Mouse (Mus musculus): Measurements from ENCODE around the gene Rsph6a. TPM values are rescaled to one million over a fixed set of nuclear protein-coding genes. Genes with fewer than 3 reads are reported as not detected.
A peak's percentile ranks its signal among the peaks of the same experiment; 100 is the strongest.

Rsph6a gene
- polyA plus RNA-seq, 1 experiment from 2014 or later = not detected

GRCm38 (mm10) chr7:19051161-19051560, 3.3 kb upstream of the Rsph6a start:
- Histone ChIP-seq H3K36me3 (ENCODE audit: control insufficient read depth, insufficient read depth, low read length) (peaks cover 74% of the 10 kb centered on the region), H3K4me1 (replicated peaks; ENCODE audit: control insufficient read depth, insufficient read depth, low read length) (no peaks in the 10 kb centered on the region; the same call in 1 of the 2 replicates), H3K4me3 (ENCODE audit: low read depth, low read length) (no peak overlapping the region), H3K4me2 (ENCODE audit: low read length) (no peak overlapping the region), H3K27me3 (replicated peaks; ENCODE audit: control insufficient read depth, insufficient read depth, low read length) (no peaks in the 10 kb centered on the region), H3K27ac (ENCODE audit: low read depth) (no peak overlapping the region), H3K9me3 (ENCODE audit: control insufficient read depth, low read length) (no peaks in the 10 kb centered on the region), H3K9ac (ENCODE audit: low read length) (no peak overlapping the region)
- 71% methylated on average over 4 of the region's 4 CpGs for WGBS
- no peak for DNase-seq (ENCODE audit: low spot score)
- ATAC-seq (replicated peaks; ENCODE audit: low FRiP score, low TSS enrichment, low read depth) = no peak

GRCm38 (mm10) chr7:19052345-19053135, 1.9 kb upstream of the Rsph6a start:
- H3K36me3 ChIP-seq (ENCODE audit: control insufficient read depth, insufficient read depth, low read length) = peaks cover 60% of the 10 kb centered on the region
- H3K27ac ChIP-seq (ENCODE audit: low read depth) = no peak overlapping the region
- H3K9me3 ChIP-seq (ENCODE audit: control insufficient read depth, low read length) = no peaks in the 10 kb centered on the region
- no peaks in the 10 kb centered on the region for H3K27me3 ChIP-seq (replicated peaks; ENCODE audit: control insufficient read depth, insufficient read depth, low read length)
- no peaks in the 10 kb centered on the region; the same call in 1 of the 2 replicates for H3K4me1 ChIP-seq (replicated peaks; ENCODE audit: control insufficient read depth, insufficient read depth, low read length)
- DNase-seq (ENCODE audit: low spot score) = no peak
- H3K4me3 ChIP-seq (ENCODE audit: low read depth, low read length) = no peak overlapping the region
- H3K4me2 ChIP-seq (ENCODE audit: low read length) = no peak overlapping the region
- no peak for ATAC-seq (replicated peaks; ENCODE audit: low FRiP score, low TSS enrichment, low read depth)
- H3K9ac ChIP-seq (ENCODE audit: low read length) = no peak overlapping the region
- 86% methylated on average over 15 of the region's 15 CpGs for WGBS

DNA sequence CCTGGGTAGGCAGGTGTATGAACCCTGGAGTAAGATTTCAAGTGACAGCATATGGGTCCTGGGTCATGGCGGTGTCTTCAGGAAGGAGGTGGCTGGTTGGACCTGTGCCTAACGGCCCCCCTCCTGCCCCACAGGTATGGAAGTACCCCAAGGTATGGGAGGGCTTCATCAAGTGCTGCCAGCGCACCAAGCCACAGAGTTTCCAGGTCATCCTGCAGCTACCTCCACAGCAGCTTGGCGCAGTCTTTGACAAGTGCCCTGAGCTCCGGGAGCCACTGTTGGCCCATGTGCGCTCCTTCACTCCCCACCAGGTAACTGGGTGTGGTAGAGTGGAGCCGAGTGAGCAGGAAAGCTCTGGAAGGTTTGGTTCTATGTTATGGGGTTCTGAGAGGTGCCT, 1.4 kb upstream of the Rsph6a start:
- 91% methylated on average over 7 of the region's 7 CpGs for WGBS
- H3K36me3 ChIP-seq (ENCODE audit: control insufficient read depth, insufficient read depth, low read length) = peaks cover 54% of the 10 kb centered on the region
- H3K4me2 ChIP-seq (ENCODE audit: low read length) = no peak overlapping the region
- no peak overlapping the region for H3K4me3 ChIP-seq (ENCODE audit: low read depth, low read length)
- no peaks in the 10 kb centered on the region; the same call in 1 of the 2 replicates for H3K4me1 ChIP-seq (replicated peaks; ENCODE audit: control insufficient read depth, insufficient read depth, low read length)
- no peaks in the 10 kb centered on the region for H3K27me3 ChIP-seq (replicated peaks; ENCODE audit: control insufficient read depth, insufficient read depth, low read length)
- no peak for ATAC-seq (replicated peaks; ENCODE audit: low FRiP score, low TSS enrichment, low read depth)
- H3K9me3 ChIP-seq (ENCODE audit: control insufficient read depth, low read length) = no peaks in the 10 kb centered on the region
- no peak overlapping the region for H3K9ac ChIP-seq (ENCODE audit: low read length)
- no peak overlapping the region for H3K27ac ChIP-seq (ENCODE audit: low read depth)
- no peak for DNase-seq (ENCODE audit: low spot score)

DNA sequence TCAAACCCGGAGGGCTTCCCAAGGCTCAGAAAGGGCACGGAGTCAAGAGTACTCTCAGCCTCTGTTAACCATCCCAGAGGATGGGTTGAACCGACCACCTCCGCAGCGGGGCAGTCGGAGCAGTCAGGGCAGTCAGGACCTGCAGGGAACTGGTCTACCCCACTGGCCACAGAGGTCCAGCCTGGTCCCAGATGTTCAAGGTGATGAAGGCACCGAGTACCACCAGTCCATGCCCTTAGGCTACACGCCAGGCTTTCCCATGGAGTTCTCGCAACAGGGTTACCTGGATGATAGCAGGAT, 237 bp downstream of the Rsph6a start:
- Histone ChIP-seq H3K4me3 (ENCODE audit: low read depth, low read length) (no peak overlapping the region), H3K9me3 (ENCODE audit: control insufficient read depth, low read length) (no peaks in the 10 kb centered on the region), H3K27ac (ENCODE audit: low read depth) (no peak overlapping the region), H3K36me3 (ENCODE audit: control insufficient read depth, insufficient read depth, low read length) (peaks cover 38% of the 10 kb centered on the region), H3K4me1 (replicated peaks; ENCODE audit: control insufficient read depth, insufficient read depth, low read length) (no peaks in the 10 kb centered on the region; the same call in 1 of the 2 replicates), H3K27me3 (replicated peaks; ENCODE audit: control insufficient read depth, insufficient read depth, low read length) (no peaks in the 10 kb centered on the region), H3K4me2 (ENCODE audit: low read length) (peak overlapping the region; percentile 28), H3K9ac (ENCODE audit: low read length) (no peak overlapping the region)
- DNase-seq (ENCODE audit: low spot score) = no peak
- ATAC-seq (replicated peaks; ENCODE audit: low FRiP score, low TSS enrichment, low read depth) = no peak
- 62% methylated on average over 9 of the region's 9 CpGs for WGBS

DNA sequence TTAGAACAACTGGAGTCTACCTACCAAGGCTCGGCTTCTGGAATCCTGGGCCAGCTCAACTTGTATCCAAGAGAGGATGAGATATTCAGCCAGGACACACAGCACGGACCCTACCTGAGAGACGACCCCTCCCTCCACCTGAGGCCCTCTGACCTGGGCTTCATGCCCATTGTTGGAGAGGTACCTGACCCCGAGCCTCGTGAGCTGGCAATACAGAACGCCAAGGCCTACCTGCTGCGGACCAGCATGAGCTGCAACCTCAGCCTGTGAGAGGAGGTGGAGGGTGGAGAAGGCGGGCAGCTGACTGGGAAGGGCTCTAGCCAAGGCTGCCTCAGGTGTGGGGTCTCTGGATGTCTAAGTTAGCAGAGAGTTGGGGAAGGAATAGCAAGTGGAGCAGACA, 618 bp downstream of the Rsph6a start:
- Histone ChIP-seq H3K9ac (ENCODE audit: low read length) (no peak overlapping the region), H3K4me3 (ENCODE audit: low read depth, low read length) (no peak overlapping the region), H3K36me3 (ENCODE audit: control insufficient read depth, insufficient read depth, low read length) (peaks cover 34% of the 10 kb centered on the region), H3K27me3 (replicated peaks; ENCODE audit: control insufficient read depth, insufficient read depth, low read length) (no peaks in the 10 kb centered on the region), H3K4me2 (ENCODE audit: low read length) (no peak overlapping the region), H3K9me3 (ENCODE audit: control insufficient read depth, low read length) (no peaks in the 10 kb centered on the region), H3K4me1 (replicated peaks; ENCODE audit: control insufficient read depth, insufficient read depth, low read length) (no peaks in the 10 kb centered on the region; the same call in 1 of the 2 replicates), H3K27ac (ENCODE audit: low read depth) (no peak overlapping the region)
- ATAC-seq (replicated peaks; ENCODE audit: low FRiP score, low TSS enrichment, low read depth) (no peak), DNase-seq (ENCODE audit: low spot score) (no peak)
- WGBS = 91% methylated on average over 8 of the region's 8 CpGs

DNA sequence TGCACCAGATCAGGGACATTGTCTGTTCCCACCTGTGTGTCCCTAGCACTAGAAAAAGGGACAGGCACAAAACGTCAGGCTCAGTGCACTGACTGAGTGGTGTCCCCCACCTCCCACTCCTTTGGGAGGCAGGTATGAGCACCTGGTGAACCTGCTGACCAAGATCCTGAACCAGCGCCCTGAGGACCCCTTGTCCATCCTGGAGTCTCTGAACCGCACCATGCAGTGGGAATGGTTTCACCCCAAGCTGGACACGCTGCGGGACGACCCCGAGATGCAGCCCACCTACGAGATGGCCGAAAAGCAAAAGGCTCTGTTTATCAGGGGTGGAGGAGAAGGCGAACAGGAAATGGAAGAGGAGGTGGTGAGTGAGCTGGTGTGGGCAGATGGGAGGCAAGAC, 2.9 kb downstream of the Rsph6a start:
- Histone ChIP-seq H3K27ac (ENCODE audit: low read depth) (no peak overlapping the region), H3K4me1 (replicated peaks; ENCODE audit: control insufficient read depth, insufficient read depth, low read length) (no peaks in the 10 kb centered on the region; the same call in 1 of the 2 replicates), H3K9me3 (ENCODE audit: control insufficient read depth, low read length) (no peaks in the 10 kb centered on the region), H3K4me2 (ENCODE audit: low read length) (no peak overlapping the region), H3K9ac (ENCODE audit: low read length) (no peak overlapping the region), H3K4me3 (ENCODE audit: low read depth, low read length) (no peak overlapping the region), H3K27me3 (replicated peaks; ENCODE audit: control insufficient read depth, insufficient read depth, low read length) (no peaks in the 10 kb centered on the region), H3K36me3 (ENCODE audit: control insufficient read depth, insufficient read depth, low read length) (peaks cover 11% of the 10 kb centered on the region)
- DNase-seq (ENCODE audit: low spot score) (no peak), ATAC-seq (replicated peaks; ENCODE audit: low FRiP score, low TSS enrichment, low read depth) (no peak)
- WGBS = 82% methylated on average over 10 of the region's 10 CpGs

DNA sequence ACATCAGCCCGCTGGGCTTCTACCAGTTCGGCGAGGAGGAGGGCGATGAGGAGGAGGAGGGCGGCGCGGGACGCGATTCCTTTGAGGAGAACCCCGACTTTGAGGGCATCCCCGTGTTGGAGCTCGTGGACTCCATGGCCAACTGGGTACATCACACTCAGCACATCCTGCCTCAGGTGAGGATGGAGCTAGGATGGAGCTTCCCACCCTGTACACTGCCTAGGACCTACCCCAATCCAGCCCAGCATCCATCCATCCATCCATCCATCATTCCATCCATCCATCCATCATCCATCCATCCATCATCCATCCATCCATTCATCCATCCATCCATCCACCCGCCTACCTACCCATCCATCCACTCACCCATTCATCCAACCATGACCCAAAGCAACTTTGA, 11.4 kb downstream of the Rsph6a start:
- H3K4me3 ChIP-seq (ENCODE audit: low read depth, low read length) = 0 out of 2 replicates have a peak overlapping the region, but pooled peaks have one; percentile 4
- H3K27ac ChIP-seq (ENCODE audit: low read depth) = no peak overlapping the region

GRCm38 (mm10) chr7:19067063-19067462, 12.6 kb downstream of the Rsph6a start:
- Histone ChIP-seq H3K36me3 (ENCODE audit: control insufficient read depth, insufficient read depth, low read length) (no peaks in the 10 kb centered on the region), H3K27me3 (replicated peaks; ENCODE audit: control insufficient read depth, insufficient read depth, low read length) (peaks cover 36% of the 10 kb centered on the region), H3K4me3 (ENCODE audit: low read depth, low read length) (no peak overlapping the region), H3K4me1 (replicated peaks; ENCODE audit: control insufficient read depth, insufficient read depth, low read length) (no peaks in the 10 kb centered on the region), H3K9me3 (ENCODE audit: control insufficient read depth, low read length) (no peaks in the 10 kb centered on the region), H3K4me2 (ENCODE audit: low read length) (no peak overlapping the region), H3K9ac (ENCODE audit: low read length) (no peak overlapping the region), H3K27ac (ENCODE audit: low read depth) (no peak overlapping the region)
- ATAC-seq (replicated peaks; ENCODE audit: low FRiP score, low TSS enrichment, low read depth) (no peak), DNase-seq (ENCODE audit: low spot score) (no peak)
- 47% methylated on average over 14 of the region's 14 CpGs for WGBS

More for the DNA sequence above, 11.4 kb downstream of the Rsph6a start:
- H3K9ac ChIP-seq (ENCODE audit: low read length) = no peak overlapping the region
- peak overlapping the region; percentile 33 for H3K4me2 ChIP-seq (ENCODE audit: low read length)
- no peak for DNase-seq (ENCODE audit: low spot score)
- H3K9me3 ChIP-seq (ENCODE audit: control insufficient read depth, low read length) = no peaks in the 10 kb centered on the region
- no peaks in the 10 kb centered on the region for H3K4me1 ChIP-seq (replicated peaks; ENCODE audit: control insufficient read depth, insufficient read depth, low read length)
- no peaks in the 10 kb centered on the region for H3K36me3 ChIP-seq (ENCODE audit: control insufficient read depth, insufficient read depth, low read length)
- no peak for ATAC-seq (replicated peaks; ENCODE audit: low FRiP score, low TSS enrichment, low read depth)
- H3K27me3 ChIP-seq (replicated peaks; ENCODE audit: control insufficient read depth, insufficient read depth, low read length) = peaks cover 36% of the 10 kb centered on the region
- 50% methylated on average over 13 of the region's 13 CpGs for WGBS

DNA sequence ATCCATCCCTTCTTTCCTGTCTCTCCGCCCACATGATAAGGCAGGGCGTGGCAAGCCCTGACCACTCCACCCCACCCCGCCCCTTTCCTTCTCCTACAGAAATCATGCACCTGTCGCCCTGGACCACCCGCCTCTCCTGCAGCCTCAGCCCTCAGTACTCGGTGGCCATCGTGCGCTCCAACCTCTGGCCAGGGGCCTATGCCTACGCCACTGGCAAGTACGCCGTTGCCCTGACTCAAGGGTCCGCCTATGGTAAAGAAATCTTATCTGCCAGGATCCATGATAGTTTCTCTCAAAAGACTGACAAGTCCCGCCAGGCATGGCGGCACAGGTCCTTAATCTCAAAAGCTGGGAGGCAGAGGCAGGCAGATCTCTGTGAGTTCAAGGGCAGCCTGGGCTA, 13.4 kb downstream of the Rsph6a start:
- no peak overlapping the region for H3K9ac ChIP-seq (ENCODE audit: low read length)
- no peak for ATAC-seq (replicated peaks; ENCODE audit: low FRiP score, low TSS enrichment, low read depth)
- 65% methylated on average over 14 of the region's 14 CpGs for WGBS
- H3K9me3 ChIP-seq (ENCODE audit: control insufficient read depth, low read length) = no peaks in the 10 kb centered on the region
- no peaks in the 10 kb centered on the region for H3K4me1 ChIP-seq (replicated peaks; ENCODE audit: control insufficient read depth, insufficient read depth, low read length)
- no peaks in the 10 kb centered on the region for H3K36me3 ChIP-seq (ENCODE audit: control insufficient read depth, insufficient read depth, low read length)
- no peak overlapping the region for H3K4me3 ChIP-seq (ENCODE audit: low read depth, low read length)
- DNase-seq (ENCODE audit: low spot score) = no peak
- no peak overlapping the region for H3K27ac ChIP-seq (ENCODE audit: low read depth)
- H3K4me2 ChIP-seq (ENCODE audit: low read length) = no peak overlapping the region
- peaks cover 36% of the 10 kb centered on the region for H3K27me3 ChIP-seq (replicated peaks; ENCODE audit: control insufficient read depth, insufficient read depth, low read length)

Measured in intestine, embryonic 14.5 days (tissue).